Mouse (Mus musculus): ENCODE data around the gene Tsen34.
"Not testable (repeated sequence)": the region's sequence is repeated elsewhere in the genome, so short reads cannot be mapped to it uniquely, and the experiment has no call there.

Gene Tsen34

DNA sequence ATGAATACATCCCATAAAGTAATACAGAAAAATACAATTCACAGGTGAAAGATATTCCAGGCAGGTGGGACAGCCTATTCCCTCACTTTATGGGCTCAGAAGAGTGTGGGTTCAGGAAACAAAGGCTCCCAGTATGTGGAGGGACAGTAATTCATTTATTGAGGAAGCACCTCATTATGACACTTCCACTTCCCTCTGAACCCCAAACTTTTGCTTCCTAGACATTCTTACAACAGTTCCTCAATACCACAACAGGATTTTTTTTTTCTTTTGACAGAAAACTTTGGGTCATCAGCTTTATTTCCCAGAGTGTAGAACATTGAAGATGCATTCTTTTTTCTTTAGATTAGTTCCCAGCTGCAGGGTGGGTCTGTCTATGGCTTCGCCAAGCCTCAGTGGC is 40.0 kb downstream of the Tsen34 start:
- not testable (repeated sequence) for DNase-seq

Measured in lung, postnatal 10 days (tissue).